Mouse (Mus musculus) telencephalon, adult 2 months (tissue): Measurements from ENCODE around the gene Mapk10.

Experiments
- DNase-seq: peaks from one replicate; pipeline ENCODE4 v3.0.0-alpha.2; 2011; ENCODE audit warnings: low read depth, low spot score

The Mapk10 gene

GRCm38 (mm10) chr5:103050319-103050916 is 160.7 kb downstream of the Mapk10 start:
- no peak for DNase-seq

- no peak for DNase-seq
These were observed 163.1 kb downstream of the Mapk10 start for GRCm38 (mm10) chr5:103048011-103048410.

GRCm38 (mm10) chr5:103037752-103038151 is 173.4 kb downstream of the Mapk10 start:
- no peak for DNase-seq

- peak; percentile 51 for DNase-seq
These were observed 182.1 kb downstream of the Mapk10 start for GRCm38 (mm10) chr5:103028940-103029621.

- peak; percentile 83 for DNase-seq
These were observed 188.5 kb downstream of the Mapk10 start for GRCm38 (mm10) chr5:103022504-103023172.

GRCm38 (mm10) chr5:103021479-103021878 is 189.7 kb downstream of the Mapk10 start:
- no peak for DNase-seq

- no peak for DNase-seq
These were observed 190.2 kb downstream of the Mapk10 start for GRCm38 (mm10) chr5:103020954-103021353.

GRCm38 (mm10) chr5:103020127-103020526 is 191.0 kb downstream of the Mapk10 start:
- no peak for DNase-seq

GRCm38 (mm10) chr5:103017637-103018036 is 193.5 kb downstream of the Mapk10 start:
- DNase-seq, result no peak

- DNase-seq, result no peak
These were observed 196.8 kb downstream of the Mapk10 start for GRCm38 (mm10) chr5:103014309-103014708.

- DNase-seq, result no peak
These were observed 202.2 kb downstream of the Mapk10 start for GRCm38 (mm10) chr5:103008894-103009293.

GRCm38 (mm10) chr5:103002116-103002515 is 209.0 kb downstream of the Mapk10 start:
- no peak for DNase-seq

GRCm38 (mm10) chr5:103000572-103000971 is 210.6 kb downstream of the Mapk10 start:
- no peak for DNase-seq

- DNase-seq, result no peak
These were observed 212.6 kb downstream of the Mapk10 start for GRCm38 (mm10) chr5:102998524-102998923.

- no peak for DNase-seq
These were observed 213.2 kb downstream of the Mapk10 start for GRCm38 (mm10) chr5:102997907-102998306.

GRCm38 (mm10) chr5:102996331-102996730 is 214.8 kb downstream of the Mapk10 start:
- peak; percentile 56 for DNase-seq

GRCm38 (mm10) chr5:102995928-102996327 is 215.2 kb downstream of the Mapk10 start:
- DNase-seq, result no peak

GRCm38 (mm10) chr5:102993951-102994350 is 217.2 kb downstream of the Mapk10 start:
- DNase-seq, result no peak

- no peak for DNase-seq
These were observed 219.4 kb downstream of the Mapk10 start for GRCm38 (mm10) chr5:102991691-102992090.

- DNase-seq, result no peak
These were observed 232.8 kb downstream of the Mapk10 start for GRCm38 (mm10) chr5:102978382-102978781.

GRCm38 (mm10) chr5:102977138-102977537 is 234.0 kb downstream of the Mapk10 start:
- no peak for DNase-seq

- DNase-seq, result no peak
These were observed 234.6 kb downstream of the Mapk10 start for GRCm38 (mm10) chr5:102976540-102976939.

GRCm38 (mm10) chr5:102974400-102974799 is 236.7 kb downstream of the Mapk10 start:
- no peak for DNase-seq
